Mouse (Mus musculus): ENCODE measurements around the gene Foxo1.

DNA sequence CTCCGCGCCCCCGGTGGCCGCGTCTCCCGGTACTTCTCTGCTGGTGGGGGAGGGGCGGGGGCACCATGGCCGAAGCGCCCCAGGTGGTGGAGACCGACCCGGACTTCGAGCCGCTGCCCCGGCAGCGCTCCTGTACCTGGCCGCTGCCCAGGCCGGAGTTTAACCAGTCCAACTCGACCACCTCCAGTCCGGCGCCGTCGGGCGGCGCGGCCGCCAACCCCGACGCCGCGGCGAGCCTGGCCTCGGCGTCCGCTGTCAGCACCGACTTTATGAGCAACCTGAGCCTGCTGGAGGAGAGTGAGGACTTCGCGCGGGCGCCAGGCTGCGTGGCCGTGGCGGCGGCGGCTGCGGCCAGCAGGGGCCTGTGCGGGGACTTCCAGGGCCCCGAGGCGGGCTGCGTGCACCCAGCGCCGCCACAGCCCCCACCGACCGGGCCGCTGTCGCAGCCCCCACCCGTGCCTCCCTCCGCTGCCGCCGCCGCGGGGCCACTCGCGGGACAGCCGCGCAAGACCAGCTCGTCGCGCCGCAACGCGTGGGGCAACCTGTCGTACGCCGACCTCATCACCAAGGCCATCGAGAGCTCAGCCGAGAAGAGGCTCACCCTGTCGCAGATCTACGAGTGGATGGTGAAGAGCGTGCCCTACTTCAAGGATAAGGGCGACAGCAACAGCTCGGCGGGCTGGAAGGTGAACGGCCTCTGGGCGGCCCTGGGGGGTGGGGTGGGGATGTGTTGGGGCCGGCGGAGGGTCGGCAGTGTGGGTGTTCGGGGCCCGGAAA is 789 bp downstream of the Foxo1 start:
- TF ChIP-seq CTCF (IDR thresholded peaks at IDR 0.05; ENCODE audit: extremely low read depth, insufficient read depth, low read length) (no peak), POLR2A (IDR thresholded peaks at IDR 0.05; ENCODE audit: extremely low read depth, insufficient read depth, low read length) (no peak)

Data from cortical plate, adult 2 months (tissue).